ENCODE assay signal across 8 mouse cellular contexts in genomic region chr1:130462084-130462861, GRCm38 (mm10). TPM values are rescaled to one million over a fixed set of nuclear protein-coding genes. Genes with fewer than 3 reads are reported as not detected.
DNase-seq lines count a peak whose midpoint lies in the region; ATAC-seq and TF ChIP-seq lines count a peak whose summit lies in the region.

Gene Cd55 (minus strand): TSS chr1:130462744.

- no peaks in the 10 kb centered on the region for H3K36me3 ChIP-seq in ES-E14 (ENCODE audit: control insufficient read depth, insufficient read depth, low read length, poor library complexity, severe bottlenecking)
- no peaks in the 10 kb centered on the region for H3K36me3 ChIP-seq in forebrain, embryonic 16.5 days (ENCODE audit: control insufficient read depth, insufficient read depth)
- no peaks in the 10 kb centered on the region for H3K36me3 ChIP-seq in lung, embryonic 14.5 days (ENCODE audit: insufficient read depth)

- intact Hi-C loops in heart, postnatal 36 days (cut with DNase I): loop anchor here (5.0 kb wide), 1 partner anchor 50 kb away; no protein-coding TSS in a partner anchor

- H3K4me3 ChIP-seq in ES-E14 (ENCODE audit: insufficient read depth in 1 of 2, low read depth in 1 of 2, low read length in 2 of 2, poor library complexity in 1 of 2, severe bottlenecking in 1 of 2): peak within 1 kb of the TSS; percentile 75 to 89
- H3K4me3 ChIP-seq in forebrain, embryonic 16.5 days (replicated peaks; ENCODE audit: low read length): peak within 1 kb of the TSS; percentile 70
- peak within 1 kb of the TSS; percentile 92 for H3K4me3 ChIP-seq in layer of hippocampus, adult 2 months
- H3K4me3 ChIP-seq in lung, embryonic 14.5 days (ENCODE audit: low read depth, low read length): peak within 1 kb of the TSS; percentile 61

- peak within 1 kb of the TSS; percentile 65 for H3K9ac ChIP-seq in ES-E14 (ENCODE audit: insufficient read depth, low read depth, low read length, poor library complexity, severe bottlenecking)
- H3K9ac ChIP-seq in forebrain, embryonic 16.5 days (replicated peaks; ENCODE audit: low read depth, low read length): peak within 1 kb of the TSS; percentile 61
- peak within 1 kb of the TSS; percentile 65 for H3K9ac ChIP-seq in lung, embryonic 14.5 days

- in situ Hi-C loops in ES-E14 (cut with MboI; ENCODE audit: low sequenced_read_pairs in 2 of 2, unreplicated experiment in 2 of 2): no loop called here

- peak within 1 kb of the TSS; percentile 17 for H3K27ac ChIP-seq in ES-E14 (ENCODE audit: insufficient read depth, low read depth, low read length, poor library complexity, severe bottlenecking)
- H3K27ac ChIP-seq in forebrain, embryonic 16.5 days (ENCODE audit: low read length): no peak within 1 kb of the TSS
- H3K27ac ChIP-seq in layer of hippocampus, adult 2 months: peak within 1 kb of the TSS; percentile 87
- peak within 1 kb of the TSS; percentile 75; the same call in 1 of the 2 replicates for H3K27ac ChIP-seq in lung, embryonic 14.5 days (ENCODE audit: low read depth)

- H3K4me2 ChIP-seq in forebrain, embryonic 16.5 days (ENCODE audit: low read length): peak within 1 kb of the TSS; percentile 76
- peak within 1 kb of the TSS; percentile 77 for H3K4me2 ChIP-seq in lung, embryonic 14.5 days

- TF ChIP-seq CTCF in layer of hippocampus, adult 2 months (conservative IDR thresholded peaks at IDR 0.05): peak; percentile 85
- TF ChIP-seq CTCF in lung, embryonic 14.5 days (IDR thresholded peaks at IDR 0.05; ENCODE audit: low read depth): peak; percentile 96

- H3K27me3 ChIP-seq in forebrain, embryonic 16.5 days (replicated peaks; ENCODE audit: control insufficient read depth, insufficient read depth, low read length): no peaks in the 10 kb centered on the region
- 0 out of 2 replicates have a peak, but pooled peaks cover 4% of the 10 kb centered on the region for H3K27me3 ChIP-seq in lung, embryonic 14.5 days (ENCODE audit: insufficient read depth, low read length)

- WGBS in forebrain, embryonic 16.5 days: 0% methylated on average over 45 of the region's 45 CpGs
- WGBS in lung, embryonic 14.5 days: under 1% methylated on average over 45 of the region's 45 CpGs

- H3K9me3 ChIP-seq in ES-E14 (ENCODE audit: control insufficient read depth, insufficient read depth, low read depth, low read length): no peaks in the 10 kb centered on the region
- H3K9me3 ChIP-seq in forebrain, embryonic 16.5 days (ENCODE audit: control insufficient read depth, low read length): no peaks in the 10 kb centered on the region
- H3K9me3 ChIP-seq in lung, embryonic 14.5 days (ENCODE audit: low read depth, low read length): no peaks in the 10 kb centered on the region

- peak; percentile 98 for ATAC-seq in forebrain, embryonic 16.5 days
- peak; percentile 93 for ATAC-seq in lung, embryonic 14.5 days (ENCODE audit: insufficient read depth)

- DNase-seq in ES-E14 (ENCODE audit: low read depth, low spot score): peak; percentile 76
- peak; percentile 57 to 75 for DNase-seq in cerebellum, adult 18-20 months
- DNase-seq in heart, postnatal 36 days: peak; percentile 88 to 89
- peak; percentile 78 to 86 for DNase-seq in layer of hippocampus, adult 2 months (ENCODE audit: low spot score in 2 of 2)
- DNase-seq in lung, embryonic 14.5 days: peak; percentile 93
- peak; percentile 68 for DNase-seq in ovary, adult 18-20 months (ENCODE audit: low spot score)
- DNase-seq in thymus, postnatal 0 days (ENCODE audit: low spot score): peak; percentile 85

- peaks cover 0 to 4% of the 10 kb centered on the region in 2 experiments; a peak in 2 of 4 replicates for H3K4me1 ChIP-seq in ES-E14 (ENCODE audit: control insufficient read depth in 2 of 2, insufficient read depth in 2 of 2, low read length in 2 of 2, poor library complexity in 1 of 2)
- H3K4me1 ChIP-seq in forebrain, embryonic 16.5 days (replicated peaks; ENCODE audit: control insufficient read depth, insufficient read depth, low read length): peaks cover 4% of the 10 kb centered on the region; the same call in 1 of the 2 replicates
- H3K4me1 ChIP-seq in lung, embryonic 14.5 days (ENCODE audit: insufficient read depth): 0 out of 2 replicates have a peak, but pooled peaks cover 4% of the 10 kb centered on the region

TF ChIP-seq in ES-E14, 5 proteins besides CTCF, POLR2A, EP300 and RAD21:
- no peak for TF ChIP-seq MAFK (IDR thresholded peaks at IDR 0.05; ENCODE audit: insufficient read depth, low read depth, low read length)
- TF ChIP-seq HCFC1 (IDR thresholded peaks at IDR 0.05; ENCODE audit: borderline replicate concordance, insufficient read depth, low read length): no peak
- no peak for TF ChIP-seq ZNF384 (IDR thresholded peaks at IDR 0.05; ENCODE audit: low read depth, low read length)
- no peak for TF ChIP-seq ZC3H11A (IDR thresholded peaks at IDR 0.05; ENCODE audit: borderline replicate concordance, low read depth, low read length)
- no peak for TF ChIP-seq CHD2 (IDR thresholded peaks at IDR 0.05; ENCODE audit: low read depth, low read length)
TF ChIP-seq in ES-E14: peak in this region for 0.

RNA-seq across cellular contexts. Expression of gene Cd55, which starts in this region (rescaled TPM):
- total RNA-seq in ES-E14 (2012; rRNA removed): 9.3 and 11.2 TPM in 2 replicates
- 4.1 and 5.9 TPM in 2 replicates for polyA plus RNA-seq in forebrain, embryonic 16.5 days (2015; fragmentation: Nextera tagmentation; extraction: Ambion mirVana)
- total RNA-seq in heart, postnatal 36 days (2021): 10 to 100 TPM in 1 of 2 experiments, 1 to 10 TPM in 1; 9.9 to 12.0 TPM
- 1 to 10 TPM; 6.6 to 7.2 TPM for total RNA-seq in layer of hippocampus, adult 2 months (2021)
- polyA plus RNA-seq in lung, embryonic 14.5 days (2014; fragmentation: Nextera tagmentation; extraction: Ambion mirVana): 21.9 and 24.9 TPM in 2 replicates
- polyA plus RNA-seq in thymus, postnatal 0 days (2015; fragmentation: Nextera tagmentation; extraction: Ambion mirVana): 4.3 and 4.5 TPM in 2 replicates
